Mouse (Mus musculus) left cerebral cortex, adult 8-10 months (tissue): ENCODE measurements at regions not wholly inside any gene's neighbourhood (a gene's known extent, or its start where the extent isn't known, plus 50 kb on each side); places are given as distances from the start of the nearest gene placed in this dataset.

Source experiments
- DNase-seq, 2 experiments: peaks; one replicate each; pipeline ENCODE4 v3.0.0; 2022; ENCODE audit warnings: low spot score in 2 of 2

- no peak for DNase-seq
Observed at GRCm38 (mm10) chr8:8102010-8102727, 558.9 kb downstream of the Efnb2 start.

GRCm38 (mm10) chr8:8092551-8092950 is 568.5 kb downstream of the Efnb2 start:
- no peak for DNase-seq

- peak in 1 of 2 experiments; percentile 43 for DNase-seq
Observed at GRCm38 (mm10) chr8:8084652-8085051, 576.4 kb downstream of the Efnb2 start.

GRCm38 (mm10) chr8:8064074-8064473 is 597.0 kb downstream of the Efnb2 start:
- DNase-seq = no peak

GRCm38 (mm10) chr8:8054224-8054916 is 606.7 kb downstream of the Efnb2 start:
- DNase-seq = no peak

- DNase-seq = no peak
Observed at GRCm38 (mm10) chr8:8051186-8051585, 609.9 kb downstream of the Efnb2 start.

- no peak for DNase-seq
Observed at GRCm38 (mm10) chr8:8050778-8051177, 610.3 kb downstream of the Efnb2 start.

- no peak for DNase-seq
Observed at GRCm38 (mm10) chr8:8044926-8045325, 616.1 kb downstream of the Efnb2 start.

- DNase-seq = no peak
Observed at GRCm38 (mm10) chr8:8044296-8044695, 616.7 kb downstream of the Efnb2 start.

- no peak for DNase-seq
Observed at GRCm38 (mm10) chr8:8037929-8038328, 623.1 kb downstream of the Efnb2 start.

GRCm38 (mm10) chr8:8011151-8011550 is 649.9 kb downstream of the Efnb2 start:
- no peak for DNase-seq

GRCm38 (mm10) chr8:7994905-7995304 is 666.1 kb downstream of the Efnb2 start:
- DNase-seq = no peak

- no peak for DNase-seq
Observed at GRCm38 (mm10) chr8:7988820-7989219, 672.2 kb downstream of the Efnb2 start.

GRCm38 (mm10) chr8:7977020-7977419 is 684.0 kb downstream of the Efnb2 start:
- DNase-seq = no peak

- no peak for DNase-seq
Observed at GRCm38 (mm10) chr8:7973791-7974190, 687.3 kb downstream of the Efnb2 start.

- no peak for DNase-seq
Observed at GRCm38 (mm10) chr8:7964276-7964675, 696.8 kb downstream of the Efnb2 start.

- no peak for DNase-seq
Observed at GRCm38 (mm10) chr8:7956745-7957144, 704.3 kb downstream of the Efnb2 start.

- no peak for DNase-seq
Observed at GRCm38 (mm10) chr8:7954851-7955250, 706.2 kb downstream of the Efnb2 start.

GRCm38 (mm10) chr8:7945966-7946775 is 714.9 kb downstream of the Efnb2 start:
- no peak for DNase-seq

- DNase-seq = no peak
Observed at GRCm38 (mm10) chr8:7936596-7936995, 724.4 kb downstream of the Efnb2 start.

- no peak for DNase-seq
Observed at GRCm38 (mm10) chr8:7919416-7919815, 741.6 kb downstream of the Efnb2 start.

GRCm38 (mm10) chr8:7894338-7894737 is 766.7 kb downstream of the Efnb2 start:
- no peak for DNase-seq
